Mouse (Mus musculus): ENCODE measurements at regions not wholly inside any gene's neighbourhood (a gene's known extent, or its start where the extent isn't known, plus 50 kb on each side); places are given as distances from the start of the nearest gene placed in this dataset.
A peak's percentile ranks its signal among the peaks of the same experiment; 100 is the strongest.

DNA sequence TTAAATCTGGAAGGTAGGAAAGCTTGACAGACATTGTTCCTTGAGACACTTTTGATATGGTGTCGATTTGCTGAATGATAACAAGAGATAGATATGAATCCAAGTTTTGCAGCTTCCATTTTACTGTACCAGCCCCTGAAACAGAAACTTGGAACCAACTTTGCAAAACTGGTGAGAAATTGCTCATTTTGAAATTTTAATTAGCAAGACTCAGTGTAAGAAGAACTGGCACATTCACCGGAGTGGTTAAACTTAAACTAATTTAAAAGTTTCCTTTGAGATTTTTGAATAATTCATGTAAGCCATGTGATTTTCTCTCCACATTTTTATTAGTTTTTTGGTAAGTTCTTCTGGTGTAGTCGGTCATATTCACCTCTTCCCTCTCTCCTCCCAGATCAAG lies 85.3 kb downstream of the Slitrk1 start:
- Histone ChIP-seq H3K27me3 (replicated peaks; ENCODE audit: control insufficient read depth, insufficient read depth, low read length) (no peaks in the 10 kb centered on the region), H3K36me3 (ENCODE audit: control insufficient read depth, insufficient read depth) (no peaks in the 10 kb centered on the region), H3K9me3 (ENCODE audit: control insufficient read depth, low read length) (no peaks in the 10 kb centered on the region), H3K27ac (ENCODE audit: low read length) (no peak overlapping the region), H3K4me2 (ENCODE audit: low read length) (no peak overlapping the region), H3K4me1 (replicated peaks; ENCODE audit: control insufficient read depth, insufficient read depth, low read length) (no peaks in the 10 kb centered on the region), H3K9ac (replicated peaks; ENCODE audit: low read depth, low read length) (no peak overlapping the region), H3K4me3 (replicated peaks; ENCODE audit: low read length) (no peak overlapping the region)
- ATAC-seq, result no peak
- 80% methylated on average over 3 of the region's 3 CpGs for WGBS

DNA sequence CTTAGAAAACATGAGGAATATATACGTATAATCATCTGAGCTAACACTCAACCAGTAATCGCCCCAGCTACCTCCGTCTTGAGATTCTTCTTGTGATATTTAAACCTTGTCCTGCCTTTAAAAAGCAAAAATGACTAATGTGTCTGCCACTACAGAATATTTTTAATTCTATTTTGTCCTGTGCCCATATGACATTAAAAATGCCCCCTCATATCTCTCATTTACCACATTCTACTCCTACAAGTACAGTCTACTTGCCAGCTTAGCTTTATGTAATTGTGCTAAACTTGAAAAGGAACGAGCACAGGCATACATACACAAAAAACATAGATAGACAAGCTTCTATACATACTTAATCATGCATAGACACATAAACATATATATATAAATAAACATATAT lies 92.4 kb downstream of the Slitrk1 start:
- Histone ChIP-seq H3K9ac (replicated peaks; ENCODE audit: low read depth, low read length) (no peak overlapping the region), H3K9me3 (ENCODE audit: control insufficient read depth, low read length) (no peaks in the 10 kb centered on the region), H3K4me3 (replicated peaks; ENCODE audit: low read length) (no peak overlapping the region), H3K4me1 (replicated peaks; ENCODE audit: control insufficient read depth, insufficient read depth, low read length) (no peaks in the 10 kb centered on the region), H3K36me3 (ENCODE audit: control insufficient read depth, insufficient read depth) (no peaks in the 10 kb centered on the region), H3K27ac (ENCODE audit: low read length) (no peak overlapping the region), H3K27me3 (replicated peaks; ENCODE audit: control insufficient read depth, insufficient read depth, low read length) (no peaks in the 10 kb centered on the region), H3K4me2 (ENCODE audit: low read length) (no peak overlapping the region)
- no peak for ATAC-seq
- 87% methylated on average over 4 of the region's 4 CpGs for WGBS

DNA sequence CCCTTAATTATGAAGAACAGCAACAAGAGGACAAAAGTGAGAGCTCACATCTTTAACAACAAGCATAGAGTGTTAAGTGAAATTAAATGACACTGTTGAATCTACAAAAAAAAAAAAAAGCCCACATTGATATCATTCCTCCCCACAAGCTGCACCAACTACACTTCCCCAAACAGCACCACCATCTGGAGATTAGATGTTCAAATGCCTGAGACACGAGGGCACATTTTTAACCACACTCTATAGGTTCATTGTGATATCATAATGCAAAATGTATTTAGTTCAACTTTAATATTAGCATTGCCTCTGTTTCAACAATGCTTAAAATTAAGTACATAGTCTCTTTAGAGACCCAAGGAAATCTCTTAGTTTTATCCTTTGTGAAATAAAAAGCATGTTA lies 94.6 kb downstream of the Slitrk1 start:
- no peak overlapping the region for H3K4me2 ChIP-seq (ENCODE audit: low read length)
- H3K9ac ChIP-seq (replicated peaks; ENCODE audit: low read depth, low read length), result no peak overlapping the region
- H3K36me3 ChIP-seq (ENCODE audit: control insufficient read depth, insufficient read depth), result no peaks in the 10 kb centered on the region
- no peaks in the 10 kb centered on the region for H3K27me3 ChIP-seq (replicated peaks; ENCODE audit: control insufficient read depth, insufficient read depth, low read length)
- H3K27ac ChIP-seq (ENCODE audit: low read length), result no peak overlapping the region
- H3K9me3 ChIP-seq (ENCODE audit: control insufficient read depth, low read length), result no peaks in the 10 kb centered on the region
- ATAC-seq, result no peak
- 57% methylated on average over 1 of the region's 1 CpGs for WGBS
- H3K4me1 ChIP-seq (replicated peaks; ENCODE audit: control insufficient read depth, insufficient read depth, low read length), result no peaks in the 10 kb centered on the region
- no peak overlapping the region for H3K4me3 ChIP-seq (replicated peaks; ENCODE audit: low read length)

DNA sequence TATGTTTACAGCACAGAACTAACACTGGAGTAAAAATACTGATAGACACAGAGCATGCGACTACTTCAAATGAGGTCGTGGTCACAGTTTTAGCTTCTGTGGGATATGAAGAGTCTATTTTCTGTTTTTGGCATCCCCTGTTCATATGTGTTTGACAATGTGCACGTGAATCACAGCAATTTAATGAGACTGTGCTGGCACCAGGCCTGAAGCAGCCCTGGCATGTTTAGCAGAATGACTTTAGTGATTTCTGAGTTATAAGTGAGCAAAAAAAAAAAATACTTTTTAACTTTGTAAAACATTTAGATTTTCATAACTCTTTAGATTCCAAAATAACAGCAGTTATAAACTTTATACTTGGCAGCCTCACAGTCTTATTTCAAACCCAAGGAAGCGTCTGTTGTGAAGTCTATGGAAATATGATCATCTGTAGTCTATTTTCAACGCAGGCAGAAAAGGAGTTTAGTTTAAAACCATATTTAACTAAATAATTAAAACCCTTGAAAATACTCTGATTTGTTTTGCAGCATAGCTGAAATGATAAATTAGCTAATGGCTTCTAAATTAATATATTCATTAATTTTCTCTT lies 108.5 kb downstream of the Slitrk1 start:
- Histone ChIP-seq H3K4me3 (replicated peaks; ENCODE audit: low read length) (no peak overlapping the region), H3K27ac (ENCODE audit: low read length) (no peak overlapping the region), H3K4me2 (ENCODE audit: low read length) (no peak overlapping the region), H3K9ac (replicated peaks; ENCODE audit: low read depth, low read length) (no peak overlapping the region), H3K9me3 (ENCODE audit: control insufficient read depth, low read length) (no peaks in the 10 kb centered on the region), H3K27me3 (replicated peaks; ENCODE audit: control insufficient read depth, insufficient read depth, low read length) (no peaks in the 10 kb centered on the region), H3K4me1 (replicated peaks; ENCODE audit: control insufficient read depth, insufficient read depth, low read length) (no peaks in the 10 kb centered on the region), H3K36me3 (ENCODE audit: control insufficient read depth, insufficient read depth) (no peaks in the 10 kb centered on the region)
- peak; percentile 79 for ATAC-seq
- WGBS, result 50% methylated on average over 5 of the region's 5 CpGs

DNA sequence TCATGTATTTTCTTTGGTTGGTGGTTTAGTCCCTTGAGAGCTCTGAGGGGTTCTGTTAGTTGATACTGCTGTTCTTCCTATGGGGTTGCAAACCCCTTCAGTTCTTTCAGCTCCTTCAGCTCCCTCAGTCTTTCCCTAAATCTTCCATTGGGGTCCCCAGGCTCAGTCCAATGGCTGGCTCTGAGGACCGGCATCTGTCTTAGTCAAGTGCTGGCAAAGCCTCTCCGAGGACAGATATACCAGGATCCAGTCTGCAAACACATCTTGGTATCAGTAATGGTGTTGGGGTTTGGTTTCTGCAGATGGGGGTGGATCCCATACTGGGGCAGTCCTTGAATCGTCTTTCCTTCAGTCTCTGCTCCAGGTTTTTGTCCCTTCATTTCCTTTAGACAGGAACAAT lies 115.1 kb downstream of the Slitrk1 start:
- H3K4me2 ChIP-seq (ENCODE audit: low read length), result no peak overlapping the region
- no peak for ATAC-seq
- no peaks in the 10 kb centered on the region for H3K27me3 ChIP-seq (replicated peaks; ENCODE audit: control insufficient read depth, insufficient read depth, low read length)
- H3K4me3 ChIP-seq (replicated peaks; ENCODE audit: low read length), result no peak overlapping the region
- 90% methylated on average over 3 of the region's 3 CpGs for WGBS
- H3K36me3 ChIP-seq (ENCODE audit: control insufficient read depth, insufficient read depth), result no peaks in the 10 kb centered on the region
- no peaks in the 10 kb centered on the region for H3K4me1 ChIP-seq (replicated peaks; ENCODE audit: control insufficient read depth, insufficient read depth, low read length)
- no peak overlapping the region for H3K27ac ChIP-seq (ENCODE audit: low read length)
- H3K9me3 ChIP-seq (ENCODE audit: control insufficient read depth, low read length), result no peaks in the 10 kb centered on the region
- H3K9ac ChIP-seq (replicated peaks; ENCODE audit: low read depth, low read length), result no peak overlapping the region

DNA sequence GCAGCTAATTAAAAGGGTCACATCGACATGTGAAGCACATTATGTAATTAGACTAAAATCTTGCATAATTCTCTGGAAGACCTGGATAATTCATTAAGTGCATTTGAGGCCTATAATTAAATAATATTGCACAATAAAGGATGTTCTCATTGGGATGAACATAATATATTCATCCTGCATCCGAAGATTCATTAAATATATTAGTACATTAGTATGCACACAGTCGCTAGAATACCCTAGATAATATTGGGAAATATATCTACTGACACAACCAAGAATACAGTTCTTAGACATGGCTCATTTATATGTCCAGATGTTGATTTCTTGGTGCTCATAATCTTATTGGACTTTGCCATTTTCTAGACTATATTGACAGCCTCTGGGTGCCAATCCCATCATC lies 121.5 kb downstream of the Slitrk1 start:
- no peak overlapping the region for H3K27ac ChIP-seq (ENCODE audit: low read length)
- H3K27me3 ChIP-seq (replicated peaks; ENCODE audit: control insufficient read depth, insufficient read depth, low read length), result no peaks in the 10 kb centered on the region
- no peaks in the 10 kb centered on the region for H3K9me3 ChIP-seq (ENCODE audit: control insufficient read depth, low read length)
- no peak overlapping the region for H3K4me3 ChIP-seq (replicated peaks; ENCODE audit: low read length)
- H3K9ac ChIP-seq (replicated peaks; ENCODE audit: low read depth, low read length), result no peak overlapping the region
- peaks cover 3% of the 10 kb centered on the region; the same call in 1 of the 2 replicates for H3K4me1 ChIP-seq (replicated peaks; ENCODE audit: control insufficient read depth, insufficient read depth, low read length)
- H3K4me2 ChIP-seq (ENCODE audit: low read length), result no peak overlapping the region
- H3K36me3 ChIP-seq (ENCODE audit: control insufficient read depth, insufficient read depth), result no peaks in the 10 kb centered on the region
- WGBS, result 88% methylated on average over 3 of the region's 3 CpGs
- no peak for ATAC-seq

DNA sequence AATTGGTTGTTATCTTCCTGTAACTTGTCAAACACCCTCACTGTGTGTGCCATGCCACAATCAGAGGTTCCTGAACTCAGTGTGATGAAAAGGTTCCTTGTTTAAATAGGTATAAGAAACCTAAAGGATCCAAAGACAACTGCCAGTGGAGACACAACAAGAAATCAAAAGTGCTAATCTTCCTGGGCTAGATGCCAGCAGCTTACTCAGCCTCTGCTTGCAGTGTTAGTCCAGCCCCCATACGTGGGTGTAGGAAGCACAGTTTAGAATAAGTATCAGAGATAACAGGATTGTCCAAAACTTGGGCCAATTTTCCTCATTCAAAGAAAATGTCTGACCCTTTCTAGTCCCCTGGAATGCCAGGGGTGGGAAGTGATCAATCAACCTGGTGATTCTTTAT lies 122.7 kb downstream of the Slitrk1 start:
- 3% methylated on average over 1 of the region's 1 CpGs for WGBS
- H3K4me1 ChIP-seq (replicated peaks; ENCODE audit: control insufficient read depth, insufficient read depth, low read length), result peaks cover 3% of the 10 kb centered on the region; the same call in 1 of the 2 replicates
- no peak for ATAC-seq

DNA sequence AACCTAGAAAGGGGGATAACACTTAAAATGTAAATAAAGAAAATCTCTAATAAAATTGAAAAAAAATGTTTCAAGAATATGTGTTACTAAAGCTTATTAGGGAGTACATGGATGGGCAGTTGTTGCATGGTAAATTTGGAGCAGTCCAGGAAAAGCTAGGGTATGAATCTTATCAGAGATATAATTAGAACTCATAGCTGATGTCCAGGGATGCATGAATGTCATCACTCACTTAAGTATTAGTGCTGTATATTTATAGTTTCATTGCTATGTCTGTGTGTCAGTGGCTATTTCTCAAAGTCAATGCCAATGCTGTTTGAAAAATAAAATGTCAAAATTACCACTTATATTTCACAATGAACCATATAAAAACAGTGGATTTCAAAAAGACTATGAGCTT lies 165.2 kb downstream of the Slitrk1 start:
- Histone ChIP-seq H3K9ac (replicated peaks; ENCODE audit: low read depth, low read length) (no peak overlapping the region), H3K36me3 (ENCODE audit: control insufficient read depth, insufficient read depth) (no peaks in the 10 kb centered on the region), H3K9me3 (ENCODE audit: control insufficient read depth, low read length) (no peaks in the 10 kb centered on the region), H3K4me2 (ENCODE audit: low read length) (no peak overlapping the region), H3K27me3 (replicated peaks; ENCODE audit: control insufficient read depth, insufficient read depth, low read length) (no peaks in the 10 kb centered on the region), H3K27ac (ENCODE audit: low read length) (no peak overlapping the region), H3K4me3 (replicated peaks; ENCODE audit: low read length) (no peak overlapping the region), H3K4me1 (replicated peaks; ENCODE audit: control insufficient read depth, insufficient read depth, low read length) (no peaks in the 10 kb centered on the region)
- no peak for ATAC-seq

More for the DNA sequence above, 122.7 kb downstream of the Slitrk1 start:
- Histone ChIP-seq H3K27me3 (replicated peaks; ENCODE audit: control insufficient read depth, insufficient read depth, low read length) (no peaks in the 10 kb centered on the region), H3K27ac (ENCODE audit: low read length) (no peak overlapping the region), H3K36me3 (ENCODE audit: control insufficient read depth, insufficient read depth) (no peaks in the 10 kb centered on the region), H3K4me2 (ENCODE audit: low read length) (no peak overlapping the region), H3K4me3 (replicated peaks; ENCODE audit: low read length) (no peak overlapping the region), H3K9me3 (ENCODE audit: control insufficient read depth, low read length) (no peaks in the 10 kb centered on the region), H3K9ac (replicated peaks; ENCODE audit: low read depth, low read length) (no peak overlapping the region)

DNA sequence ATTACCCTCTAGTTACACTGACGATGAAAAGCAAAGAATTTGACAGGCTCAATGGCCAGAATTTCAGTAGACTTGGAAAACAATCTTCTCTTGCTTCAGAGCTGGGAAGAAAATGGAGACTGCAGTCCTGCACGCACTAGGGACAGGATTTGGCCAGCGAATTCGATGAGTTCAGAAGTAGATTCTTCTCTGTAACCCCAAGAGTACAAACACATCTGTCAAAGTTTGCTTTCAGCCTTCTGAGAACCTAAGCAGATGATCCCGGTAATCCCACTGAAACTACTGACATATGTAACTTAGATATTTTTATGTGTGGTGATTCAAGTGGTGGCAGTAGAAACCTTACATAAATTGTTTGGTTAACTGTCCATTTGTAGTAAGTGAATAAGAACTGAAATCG lies 202.1 kb downstream of the Slitrk1 start:
- H3K4me2 ChIP-seq (ENCODE audit: low read length), result no peak overlapping the region
- no peaks in the 10 kb centered on the region for H3K4me1 ChIP-seq (replicated peaks; ENCODE audit: control insufficient read depth, insufficient read depth, low read length)
- WGBS, result 87% methylated on average over 6 of the region's 6 CpGs
- no peak overlapping the region for H3K9ac ChIP-seq (replicated peaks; ENCODE audit: low read depth, low read length)
- no peak overlapping the region for H3K4me3 ChIP-seq (replicated peaks; ENCODE audit: low read length)
- ATAC-seq, result no peak
- H3K27me3 ChIP-seq (replicated peaks; ENCODE audit: control insufficient read depth, insufficient read depth, low read length), result no peaks in the 10 kb centered on the region
- no peak overlapping the region for H3K27ac ChIP-seq (ENCODE audit: low read length)
- no peaks in the 10 kb centered on the region for H3K36me3 ChIP-seq (ENCODE audit: control insufficient read depth, insufficient read depth)
- no peaks in the 10 kb centered on the region for H3K9me3 ChIP-seq (ENCODE audit: control insufficient read depth, low read length)

DNA sequence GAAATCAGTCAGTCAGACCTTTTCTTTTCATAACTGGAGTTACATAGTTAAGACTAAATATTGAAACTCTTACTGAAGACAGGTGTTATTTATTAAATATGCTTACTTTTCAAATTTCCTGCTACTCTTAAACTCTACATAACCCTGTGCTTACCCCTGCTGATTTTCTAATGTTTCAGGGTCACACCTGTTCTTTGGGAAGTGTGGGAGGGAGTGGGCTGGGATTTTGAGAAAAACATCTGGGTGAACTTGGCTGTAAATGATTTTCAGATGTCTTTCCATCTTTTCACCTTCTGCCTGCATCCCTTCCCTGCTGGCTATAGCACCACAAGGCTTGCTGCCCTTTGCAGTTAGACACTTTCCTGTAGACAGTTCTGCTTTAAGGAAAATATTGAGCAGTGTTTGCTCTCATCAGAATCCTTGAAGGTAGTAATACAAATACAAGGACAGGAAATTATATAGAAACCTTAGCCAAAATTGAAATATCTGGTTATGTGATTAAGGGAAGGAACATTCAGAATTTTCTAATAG lies 204.8 kb downstream of the Slitrk1 start:
- no peaks in the 10 kb centered on the region for H3K4me1 ChIP-seq (replicated peaks; ENCODE audit: control insufficient read depth, insufficient read depth, low read length)
- no peak overlapping the region for H3K9ac ChIP-seq (replicated peaks; ENCODE audit: low read depth, low read length)
- no peak overlapping the region for H3K27ac ChIP-seq (ENCODE audit: low read length)
- no peak overlapping the region for H3K4me3 ChIP-seq (replicated peaks; ENCODE audit: low read length)
- no peaks in the 10 kb centered on the region for H3K36me3 ChIP-seq (ENCODE audit: control insufficient read depth, insufficient read depth)
- ATAC-seq, result no peak
- H3K27me3 ChIP-seq (replicated peaks; ENCODE audit: control insufficient read depth, insufficient read depth, low read length), result no peaks in the 10 kb centered on the region
- no peaks in the 10 kb centered on the region for H3K9me3 ChIP-seq (ENCODE audit: control insufficient read depth, low read length)
- H3K4me2 ChIP-seq (ENCODE audit: low read length), result no peak overlapping the region
